Mouse (Mus musculus): ENCODE results near the gene Cacng7. TPM values are rescaled to one million over a fixed set of nuclear protein-coding genes. Genes with fewer than 3 reads are reported as not detected.
A peak's percentile ranks its signal among the peaks of the same experiment; 100 is the strongest.
"Not testable (repeated sequence)": the region's sequence is repeated elsewhere in the genome, so short reads cannot be mapped to it uniquely, and the experiment has no call there.

Gene Cacng7
- polyA plus RNA-seq, 1 experiment from 2014 or later: 2.9 TPM

DNA sequence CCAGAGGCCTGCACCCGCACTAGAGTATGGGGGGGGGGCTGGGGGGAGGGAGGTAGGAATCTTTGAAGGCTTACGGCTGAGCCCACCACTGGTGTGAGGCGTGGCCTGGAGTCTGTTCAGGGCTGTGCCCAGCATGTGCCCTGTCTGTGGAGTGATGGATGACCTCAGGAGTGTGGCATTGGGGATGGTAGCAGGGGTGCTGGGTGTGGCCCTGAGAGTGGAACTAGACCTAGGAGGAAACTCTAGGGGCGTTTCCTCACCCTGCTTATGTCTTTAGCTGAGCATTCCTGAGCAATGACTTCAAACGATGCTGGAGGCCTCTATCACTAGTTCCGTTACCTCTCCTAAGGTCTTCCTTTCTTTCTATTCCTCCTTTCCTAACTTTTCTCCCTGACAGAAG is 41.6 kb upstream of the Cacng7 start:
- Histone ChIP-seq H3K27ac (replicated peaks; ENCODE audit: low read depth, low read length) (no peak overlapping the region), H3K4me2 (ENCODE audit: low read depth, low read length) (peak overlapping the region; percentile 76), H3K4me1 (ENCODE audit: control insufficient read depth, insufficient read depth, low read length) (no peaks in the 10 kb centered on the region), H3K9me3 (replicated peaks; ENCODE audit: control insufficient read depth, low read length) (no peaks in the 10 kb centered on the region), H3K9ac (replicated peaks; ENCODE audit: low read length) (peak overlapping the region; percentile 18; the same call in 1 of the 2 replicates), H3K27me3 (ENCODE audit: control insufficient read depth, insufficient read depth, low read length) (no peaks in the 10 kb centered on the region), H3K36me3 (replicated peaks; ENCODE audit: control insufficient read depth, insufficient read depth, low read depth, low read length) (no peaks in the 10 kb centered on the region), H3K4me3 (ENCODE audit: low read depth, low read length) (peak overlapping the region; percentile 38)
- no peak for DNase-seq (ENCODE audit: low spot score)
- ATAC-seq (replicated peaks; ENCODE audit: insufficient number of reproducible peaks, low FRiP score, low TSS enrichment, low read depth): no peak
- 39% methylated on average over 6 of the region's 6 CpGs for WGBS

DNA sequence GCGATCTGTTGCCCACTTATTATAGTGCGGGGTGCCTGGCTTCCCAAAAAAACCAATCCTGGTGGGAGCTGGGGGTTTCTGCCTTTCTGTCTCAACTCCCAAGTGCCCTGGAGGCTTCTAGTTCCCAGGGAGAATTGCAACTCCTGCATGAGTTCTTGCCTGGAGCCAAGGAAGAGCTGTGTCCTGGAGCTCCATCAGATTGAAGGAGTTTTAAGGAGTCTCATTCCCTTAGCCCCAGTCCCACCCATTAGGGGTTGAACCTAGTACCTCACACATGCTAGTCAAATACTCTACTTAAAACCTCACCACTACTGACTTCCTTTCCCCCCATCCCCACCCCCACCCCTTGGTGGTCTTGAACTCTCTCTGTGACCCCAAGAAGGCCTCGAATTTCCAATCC is 41.0 kb upstream of the Cacng7 start:
- H3K27ac ChIP-seq (replicated peaks; ENCODE audit: low read depth, low read length): no peak overlapping the region
- DNase-seq (ENCODE audit: low spot score) (no peak), ATAC-seq (replicated peaks; ENCODE audit: insufficient number of reproducible peaks, low FRiP score, low TSS enrichment, low read depth) (no peak)
- 69% methylated on average over 3 of the region's 3 CpGs for WGBS
- no peak overlapping the region for H3K9ac ChIP-seq (replicated peaks; ENCODE audit: low read length)
- H3K9me3 ChIP-seq (replicated peaks; ENCODE audit: control insufficient read depth, low read length): no peaks in the 10 kb centered on the region
- H3K4me3 ChIP-seq (ENCODE audit: low read depth, low read length): no peak overlapping the region
- no peaks in the 10 kb centered on the region for H3K4me1 ChIP-seq (ENCODE audit: control insufficient read depth, insufficient read depth, low read length)
- peak overlapping the region; percentile 21; the same call in 1 of the 2 replicates for H3K4me2 ChIP-seq (ENCODE audit: low read depth, low read length)
- no peaks in the 10 kb centered on the region for H3K27me3 ChIP-seq (ENCODE audit: control insufficient read depth, insufficient read depth, low read length)
- H3K36me3 ChIP-seq (replicated peaks; ENCODE audit: control insufficient read depth, insufficient read depth, low read depth, low read length): no peaks in the 10 kb centered on the region

DNA sequence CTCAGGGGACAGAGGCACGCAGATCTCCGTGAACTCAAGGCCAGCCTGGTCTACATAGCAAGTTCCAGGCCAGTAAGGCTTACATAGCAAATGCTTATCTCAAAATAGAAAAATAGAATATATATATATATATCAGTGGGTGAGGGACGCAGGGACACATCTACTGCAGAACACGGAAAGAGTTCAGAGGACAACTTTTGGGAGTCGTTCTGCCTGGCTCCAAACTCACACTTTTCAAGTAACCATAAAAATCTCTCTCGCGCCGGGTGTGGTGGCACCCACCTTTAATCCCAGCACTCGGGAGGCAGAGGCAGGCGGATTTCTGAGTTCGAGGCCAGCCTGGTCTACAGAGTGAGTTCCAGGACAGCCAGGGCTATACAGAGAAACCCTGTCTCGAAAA is 40.5 kb upstream of the Cacng7 start:
- DNase-seq (ENCODE audit: low spot score); H3K27me3 ChIP-seq (ENCODE audit: control insufficient read depth, insufficient read depth, low read length); ATAC-seq (replicated peaks; ENCODE audit: insufficient number of reproducible peaks, low FRiP score, low TSS enrichment, low read depth); H3K9ac ChIP-seq (replicated peaks; ENCODE audit: low read length); H3K4me1 ChIP-seq (ENCODE audit: control insufficient read depth, insufficient read depth, low read length); H3K9me3 ChIP-seq (replicated peaks; ENCODE audit: control insufficient read depth, low read length); H3K36me3 ChIP-seq (replicated peaks; ENCODE audit: control insufficient read depth, insufficient read depth, low read depth, low read length); H3K4me3 ChIP-seq (ENCODE audit: low read depth, low read length); H3K27ac ChIP-seq (replicated peaks; ENCODE audit: low read depth, low read length): not testable (repeated sequence)
- H3K4me2 ChIP-seq (ENCODE audit: low read depth, low read length): peak overlapping the region; percentile 21
- WGBS: 74% methylated on average over 12 of the region's 12 CpGs

DNA sequence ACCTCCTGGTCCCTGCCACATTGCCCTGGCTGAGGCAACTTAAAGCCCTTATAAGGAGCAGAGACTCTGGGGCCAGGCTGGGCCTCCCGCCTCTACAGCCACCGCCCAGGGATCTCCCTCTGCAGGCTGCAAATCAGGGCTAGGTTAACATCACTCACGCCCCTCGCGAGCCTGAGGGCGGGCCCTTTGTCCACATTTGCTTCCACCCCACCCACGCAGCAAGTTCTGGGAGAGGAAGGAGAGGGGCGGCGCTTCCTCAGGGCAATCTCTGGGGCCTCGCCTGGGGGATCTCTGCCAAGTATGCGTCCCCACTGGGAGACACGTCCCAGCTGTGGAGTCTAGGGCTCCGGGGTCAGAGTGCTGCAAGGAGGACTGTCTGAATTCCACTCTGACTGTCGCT is 40.0 kb upstream of the Cacng7 start:
- H3K4me1 ChIP-seq (ENCODE audit: control insufficient read depth, insufficient read depth, low read length): no peaks in the 10 kb centered on the region
- peak overlapping the region; percentile 57 for H3K9ac ChIP-seq (replicated peaks; ENCODE audit: low read length)
- H3K27me3 ChIP-seq (ENCODE audit: control insufficient read depth, insufficient read depth, low read length): no peaks in the 10 kb centered on the region
- H3K27ac ChIP-seq (replicated peaks; ENCODE audit: low read depth, low read length): 0 out of 2 replicates have a peak overlapping the region, but pooled peaks have one; percentile 28
- 2% methylated on average over 14 of the region's 14 CpGs for WGBS
- peak overlapping the region; percentile 31 for H3K4me3 ChIP-seq (ENCODE audit: low read depth, low read length)
- no peaks in the 10 kb centered on the region for H3K9me3 ChIP-seq (replicated peaks; ENCODE audit: control insufficient read depth, low read length)
- 0 out of 2 replicates have a peak, but pooled peaks cover 3% of the 10 kb centered on the region for H3K36me3 ChIP-seq (replicated peaks; ENCODE audit: control insufficient read depth, insufficient read depth, low read depth, low read length)
- peak; percentile 79 for DNase-seq (ENCODE audit: low spot score)
- peak overlapping the region; percentile 52 for H3K4me2 ChIP-seq (ENCODE audit: low read depth, low read length)
- no peak for ATAC-seq (replicated peaks; ENCODE audit: insufficient number of reproducible peaks, low FRiP score, low TSS enrichment, low read depth)

DNA sequence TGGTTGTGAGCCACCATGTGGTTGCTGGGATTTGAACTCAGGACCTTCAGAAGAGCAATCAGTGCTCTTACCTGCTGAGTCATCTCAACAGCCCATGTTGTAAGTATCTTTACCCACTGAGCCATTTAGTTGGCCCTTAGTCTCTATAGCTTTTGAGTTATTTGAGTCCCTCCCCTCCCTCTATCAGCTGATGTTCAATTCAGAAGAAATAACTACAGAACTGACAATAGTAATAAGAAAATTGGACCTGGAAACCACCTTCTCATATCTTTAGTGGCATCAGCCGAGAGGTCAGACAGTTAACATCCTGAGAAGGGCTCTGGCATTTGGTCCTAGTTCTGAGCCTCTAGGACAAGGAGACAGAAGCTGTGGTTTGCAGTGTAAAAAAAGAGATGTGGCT is 38.0 kb upstream of the Cacng7 start:
- Histone ChIP-seq H3K4me3 (ENCODE audit: low read depth, low read length) (no peak overlapping the region), H3K27me3 (ENCODE audit: control insufficient read depth, insufficient read depth, low read length) (no peaks in the 10 kb centered on the region), H3K36me3 (replicated peaks; ENCODE audit: control insufficient read depth, insufficient read depth, low read depth, low read length) (0 out of 2 replicates have a peak, but pooled peaks cover 3% of the 10 kb centered on the region), H3K9ac (replicated peaks; ENCODE audit: low read length) (no peak overlapping the region), H3K9me3 (replicated peaks; ENCODE audit: control insufficient read depth, low read length) (no peaks in the 10 kb centered on the region), H3K4me2 (ENCODE audit: low read depth, low read length) (no peak overlapping the region), H3K4me1 (ENCODE audit: control insufficient read depth, insufficient read depth, low read length) (no peaks in the 10 kb centered on the region), H3K27ac (replicated peaks; ENCODE audit: low read depth, low read length) (no peak overlapping the region)
- WGBS: 94% methylated on average over 1 of the region's 1 CpGs
- DNase-seq (ENCODE audit: low spot score): no peak
- no peak for ATAC-seq (replicated peaks; ENCODE audit: insufficient number of reproducible peaks, low FRiP score, low TSS enrichment, low read depth)

DNA sequence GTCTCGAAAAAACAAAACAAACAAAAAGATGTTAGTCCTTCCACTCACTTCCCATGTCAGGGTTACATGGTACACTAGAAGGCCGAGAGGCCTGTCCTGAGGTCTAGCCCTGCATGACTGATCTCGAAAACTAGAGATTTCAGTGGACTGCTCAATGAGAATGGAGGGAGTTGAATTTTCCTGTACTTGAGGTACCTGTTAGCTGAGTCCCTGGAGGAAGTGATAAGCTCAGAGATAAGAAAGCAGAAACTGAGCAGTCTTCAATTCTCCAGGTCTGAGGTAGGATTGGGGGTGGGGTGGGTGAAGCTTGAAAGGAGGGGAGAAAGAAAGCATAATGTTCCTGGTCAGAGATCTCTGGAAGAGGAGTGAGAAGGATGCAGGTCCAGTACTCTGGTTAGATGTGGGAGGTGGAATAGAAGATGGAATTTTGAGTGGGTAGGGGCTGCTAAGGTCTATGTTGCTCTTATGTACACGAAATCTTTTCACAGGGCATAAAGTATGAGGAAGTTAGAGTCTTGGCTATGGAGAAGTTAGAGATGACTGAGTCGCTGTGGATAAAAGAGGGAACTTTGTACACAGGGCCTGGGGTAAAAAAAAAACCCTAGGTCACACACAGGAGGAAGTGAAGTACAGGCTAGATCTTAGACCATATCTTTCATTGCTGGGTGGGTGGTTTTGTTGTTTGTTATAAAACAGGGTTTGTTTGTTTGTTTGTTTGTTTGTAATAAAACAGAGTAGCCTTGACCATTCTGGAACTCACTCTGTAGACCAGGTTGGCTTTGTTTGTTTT is 37.2 kb upstream of the Cacng7 start:
- 89% methylated on average over 5 of the region's 5 CpGs for WGBS
- no peak for ATAC-seq (replicated peaks; ENCODE audit: insufficient number of reproducible peaks, low FRiP score, low TSS enrichment, low read depth)
- no peak overlapping the region for H3K27ac ChIP-seq (replicated peaks; ENCODE audit: low read depth, low read length)
- H3K27me3 ChIP-seq (ENCODE audit: control insufficient read depth, insufficient read depth, low read length): no peaks in the 10 kb centered on the region
- no peak overlapping the region for H3K4me2 ChIP-seq (ENCODE audit: low read depth, low read length)
- H3K4me1 ChIP-seq (ENCODE audit: control insufficient read depth, insufficient read depth, low read length): no peaks in the 10 kb centered on the region
- DNase-seq (ENCODE audit: low spot score): no peak
- H3K4me3 ChIP-seq (ENCODE audit: low read depth, low read length): no peak overlapping the region
- H3K36me3 ChIP-seq (replicated peaks; ENCODE audit: control insufficient read depth, insufficient read depth, low read depth, low read length): 0 out of 2 replicates have a peak, but pooled peaks cover 3% of the 10 kb centered on the region
- no peaks in the 10 kb centered on the region for H3K9me3 ChIP-seq (replicated peaks; ENCODE audit: control insufficient read depth, low read length)
- no peak overlapping the region for H3K9ac ChIP-seq (replicated peaks; ENCODE audit: low read length)

DNA sequence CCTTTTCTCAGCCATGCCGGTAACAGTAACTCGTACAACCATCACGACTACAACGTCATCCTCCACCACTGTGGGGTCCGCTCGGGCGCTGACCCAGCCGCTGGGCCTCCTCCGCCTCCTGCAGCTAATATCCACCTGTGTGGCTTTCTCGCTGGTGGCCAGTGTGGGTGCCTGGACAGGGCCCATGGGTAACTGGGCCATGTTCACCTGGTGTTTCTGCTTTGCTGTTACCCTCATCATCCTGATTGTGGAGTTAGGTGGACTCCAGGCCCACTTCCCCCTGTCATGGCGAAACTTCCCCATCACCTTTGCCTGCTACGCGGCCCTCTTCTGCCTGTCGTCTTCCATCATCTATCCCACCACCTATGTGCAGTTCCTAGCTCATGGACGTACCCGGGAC is 36.0 kb upstream of the Cacng7 start:
- Histone ChIP-seq H3K4me1 (ENCODE audit: control insufficient read depth, insufficient read depth, low read length) (no peaks in the 10 kb centered on the region), H3K27me3 (ENCODE audit: control insufficient read depth, insufficient read depth, low read length) (peaks cover 3% of the 10 kb centered on the region; the same call in 1 of the 2 replicates), H3K4me2 (ENCODE audit: low read depth, low read length) (no peak overlapping the region), H3K27ac (replicated peaks; ENCODE audit: low read depth, low read length) (no peak overlapping the region), H3K36me3 (replicated peaks; ENCODE audit: control insufficient read depth, insufficient read depth, low read depth, low read length) (0 out of 2 replicates have a peak, but pooled peaks cover 3% of the 10 kb centered on the region), H3K9ac (replicated peaks; ENCODE audit: low read length) (no peak overlapping the region), H3K4me3 (ENCODE audit: low read depth, low read length) (no peak overlapping the region), H3K9me3 (replicated peaks; ENCODE audit: control insufficient read depth, low read length) (no peaks in the 10 kb centered on the region)
- ATAC-seq (replicated peaks; ENCODE audit: insufficient number of reproducible peaks, low FRiP score, low TSS enrichment, low read depth): no peak
- 96% methylated on average over 16 of the region's 16 CpGs for WGBS
- no peak for DNase-seq (ENCODE audit: low spot score)

DNA sequence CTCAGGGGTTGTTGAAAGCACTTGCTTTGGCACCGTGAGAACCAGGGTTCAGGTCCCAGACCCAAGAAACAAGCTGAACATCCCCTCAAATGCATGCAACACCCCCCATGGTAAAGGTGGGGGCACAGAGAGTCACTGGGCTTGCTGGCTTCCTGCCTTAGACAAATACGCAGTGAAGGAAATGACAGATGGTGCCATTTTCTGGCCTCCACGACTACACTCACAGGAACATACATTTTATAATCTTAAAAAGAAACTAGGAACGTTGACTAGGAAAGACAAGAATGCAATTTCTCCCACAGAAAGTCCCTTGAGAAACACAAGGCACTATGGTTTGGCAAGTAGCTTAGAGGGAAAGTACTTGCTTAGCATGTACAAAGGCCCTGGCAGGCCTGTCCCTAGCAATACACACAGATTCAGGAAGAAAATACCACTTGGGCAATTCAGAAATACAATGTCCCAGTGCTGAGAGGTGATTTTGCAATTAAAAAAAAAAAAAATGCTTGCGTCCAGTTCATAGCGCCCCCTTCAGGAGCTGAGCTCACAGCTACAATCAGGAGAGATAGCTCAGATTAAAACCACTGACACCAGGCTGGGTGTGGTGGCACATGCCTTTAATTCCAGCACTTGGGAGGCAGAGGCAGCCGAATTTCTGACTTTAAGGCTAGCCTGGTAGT is 32.7 kb upstream of the Cacng7 start:
- 56% methylated on average over 7 of the region's 7 CpGs for WGBS
- H3K9me3 ChIP-seq (replicated peaks; ENCODE audit: control insufficient read depth, low read length): no peaks in the 10 kb centered on the region
- H3K36me3 ChIP-seq (replicated peaks; ENCODE audit: control insufficient read depth, insufficient read depth, low read depth, low read length): 0 out of 2 replicates have a peak, but pooled peaks cover 3% of the 10 kb centered on the region
- no peak overlapping the region for H3K9ac ChIP-seq (replicated peaks; ENCODE audit: low read length)
- DNase-seq (ENCODE audit: low spot score) (no peak), ATAC-seq (replicated peaks; ENCODE audit: insufficient number of reproducible peaks, low FRiP score, low TSS enrichment, low read depth) (no peak)
- no peak overlapping the region for H3K4me2 ChIP-seq (ENCODE audit: low read depth, low read length)
- no peak overlapping the region for H3K4me3 ChIP-seq (ENCODE audit: low read depth, low read length)
- H3K4me1 ChIP-seq (ENCODE audit: control insufficient read depth, insufficient read depth, low read length): peaks cover 2% of the 10 kb centered on the region
- H3K27me3 ChIP-seq (ENCODE audit: control insufficient read depth, insufficient read depth, low read length): peaks cover 15% of the 10 kb centered on the region
- H3K27ac ChIP-seq (replicated peaks; ENCODE audit: low read depth, low read length): no peak overlapping the region
